Mouse (Mus musculus): ENCODE results near the gene Spem1. TPM values are rescaled to one million over a fixed set of nuclear protein-coding genes. Genes with fewer than 3 reads are reported as not detected.

Gene Spem1
- total and polyA plus RNA-seq, 3 experiments = 0.23 TPM; not detected in 2

- Histone ChIP-seq H3K79me2 (replicated peaks; ENCODE audit: control insufficient read depth, insufficient read depth, low read length) (no peaks in the 10 kb centered on the region), H3K27me3 (ENCODE audit: control insufficient read depth, insufficient read depth, low read length) (no peaks in the 10 kb centered on the region), H3K36me3 (ENCODE audit: control insufficient read depth, insufficient read depth, low read length) (no peaks in the 10 kb centered on the region), H3K4me1 (ENCODE audit: control insufficient read depth, insufficient read depth, low read length) (peaks cover 4% of the 10 kb centered on the region; the same call in 1 of the 2 replicates), H3K9ac (ENCODE audit: low read depth, low read length) (no peak overlapping the region), H3K4me3 (no peak overlapping the region; the same call in 1 of the 2 replicates), H3K27ac (no peak overlapping the region)
- WGBS = 22% methylated on average over 12 of the region's 12 CpGs
- no peak for TF ChIP-seq EP300 (IDR thresholded peaks at IDR 0.05; ENCODE audit: insufficient read depth, low read depth, low read length)
- TF ChIP-seq CTCF (IDR thresholded peaks at IDR 0.05) = no peak
- no peak for TF ChIP-seq POLR2A (IDR thresholded peaks at IDR 0.05; ENCODE audit: insufficient read depth, low read depth, low read length)
- intact Hi-C loops (cut with DNase I) = no loop called here
- DNase-seq = peak; percentile 31 to 40
Observed at GRCm38 (mm10) chr11:69804652-69804940, 17.4 kb downstream of the Spem1 start.

GRCm38 (mm10) chr11:69803786-69804651 is 18.0 kb downstream of the Spem1 start:
- Histone ChIP-seq H3K79me2 (replicated peaks; ENCODE audit: control insufficient read depth, insufficient read depth, low read length) (no peaks in the 10 kb centered on the region), H3K36me3 (ENCODE audit: control insufficient read depth, insufficient read depth, low read length) (no peaks in the 10 kb centered on the region), H3K4me3 (peak overlapping the region; percentile 68), H3K27ac (peak overlapping the region; percentile 73), H3K27me3 (ENCODE audit: control insufficient read depth, insufficient read depth, low read length) (no peaks in the 10 kb centered on the region), H3K9ac (ENCODE audit: low read depth, low read length) (peak overlapping the region; percentile 69), H3K4me1 (ENCODE audit: control insufficient read depth, insufficient read depth, low read length) (peaks cover 4% of the 10 kb centered on the region; the same call in 1 of the 2 replicates)
- DNase-seq = peak; percentile 85 to 88
- intact Hi-C loops (cut with DNase I) = loop anchor here (2.0 kb wide), 4 partner anchors 33 to 73 kb away; partner anchors contain the start of genes Nlgn2 and Polr2a
- WGBS = 1% methylated on average over 60 of the region's 60 CpGs
- TF ChIP-seq POLR2A (IDR thresholded peaks at IDR 0.05; ENCODE audit: insufficient read depth, low read depth, low read length) (no peak), CTCF (IDR thresholded peaks at IDR 0.05) (peak; percentile 94), EP300 (IDR thresholded peaks at IDR 0.05; ENCODE audit: insufficient read depth, low read depth, low read length) (peak; percentile 19; the same call in 1 of the 2 replicates)

- H3K4me3 ChIP-seq = peak overlapping the region; percentile 68
- peaks cover 4% of the 10 kb centered on the region; the same call in 1 of the 2 replicates for H3K4me1 ChIP-seq (ENCODE audit: control insufficient read depth, insufficient read depth, low read length)
- intact Hi-C loops (cut with DNase I) = loop anchor here (2.0 kb wide), 4 partner anchors 33 to 73 kb away; partner anchors contain the start of genes Nlgn2 and Polr2a
- no peak for DNase-seq
- H3K36me3 ChIP-seq (ENCODE audit: control insufficient read depth, insufficient read depth, low read length) = no peaks in the 10 kb centered on the region
- peak overlapping the region; percentile 62 for H3K9ac ChIP-seq (ENCODE audit: low read depth, low read length)
- WGBS = 5% methylated on average over 12 of the region's 12 CpGs
- no peaks in the 10 kb centered on the region for H3K79me2 ChIP-seq (replicated peaks; ENCODE audit: control insufficient read depth, insufficient read depth, low read length)
- no peaks in the 10 kb centered on the region for H3K27me3 ChIP-seq (ENCODE audit: control insufficient read depth, insufficient read depth, low read length)
- TF ChIP-seq POLR2A (IDR thresholded peaks at IDR 0.05; ENCODE audit: insufficient read depth, low read depth, low read length) (no peak), EP300 (IDR thresholded peaks at IDR 0.05; ENCODE audit: insufficient read depth, low read depth, low read length) (no peak), CTCF (IDR thresholded peaks at IDR 0.05) (no peak)
- H3K27ac ChIP-seq = peak overlapping the region; percentile 73
Observed at GRCm38 (mm10) chr11:69803328-69803727, 18.7 kb downstream of the Spem1 start.

- intact Hi-C loops (cut with DNase I) = loop anchor here (2.0 kb wide), 4 partner anchors 34 to 74 kb away; partner anchors contain the start of genes Nlgn2 and Polr2a
- Histone ChIP-seq H3K27ac (peak overlapping the region; percentile 73), H3K9ac (ENCODE audit: low read depth, low read length) (peak overlapping the region; percentile 74), H3K27me3 (ENCODE audit: control insufficient read depth, insufficient read depth, low read length) (no peaks in the 10 kb centered on the region), H3K4me3 (peak overlapping the region; percentile 68), H3K36me3 (ENCODE audit: control insufficient read depth, insufficient read depth, low read length) (no peaks in the 10 kb centered on the region), H3K4me1 (ENCODE audit: control insufficient read depth, insufficient read depth, low read length) (peaks cover 4% of the 10 kb centered on the region; the same call in 1 of the 2 replicates), H3K79me2 (replicated peaks; ENCODE audit: control insufficient read depth, insufficient read depth, low read length) (no peaks in the 10 kb centered on the region)
- under 1% methylated on average over 33 of the region's 33 CpGs for WGBS
- TF ChIP-seq CTCF (IDR thresholded peaks at IDR 0.05) = no peak
- TF ChIP-seq POLR2A (IDR thresholded peaks at IDR 0.05; ENCODE audit: insufficient read depth, low read depth, low read length) = peak; percentile 79
- no peak for TF ChIP-seq EP300 (IDR thresholded peaks at IDR 0.05; ENCODE audit: insufficient read depth, low read depth, low read length)
- DNase-seq = peak; percentile 92 to 95
Observed at GRCm38 (mm10) chr11:69802648-69803105, 19.3 kb downstream of the Spem1 start.

GRCm38 (mm10) chr11:69801379-69801977 is 20.5 kb downstream of the Spem1 start, which contains the start of gene Fgf11:
TSS of gene Fgf11 (minus strand) at chr11:69801857.
- peak within 1 kb of the TSS; percentile 74 for H3K9ac ChIP-seq (ENCODE audit: low read depth, low read length)
- 4% methylated on average over 33 of the region's 33 CpGs for WGBS
- peaks cover 4% of the 10 kb centered on the region; the same call in 1 of the 2 replicates for H3K4me1 ChIP-seq (ENCODE audit: control insufficient read depth, insufficient read depth, low read length)
- no peaks in the 10 kb centered on the region for H3K27me3 ChIP-seq (ENCODE audit: control insufficient read depth, insufficient read depth, low read length)
- peak within 1 kb of the TSS; percentile 73 for H3K27ac ChIP-seq
- intact Hi-C loops (cut with DNase I) = no loop called here
- H3K79me2 ChIP-seq (replicated peaks; ENCODE audit: control insufficient read depth, insufficient read depth, low read length) = no peaks in the 10 kb centered on the region
- H3K4me3 ChIP-seq = peak within 1 kb of the TSS; percentile 68
- TF ChIP-seq EP300 (IDR thresholded peaks at IDR 0.05; ENCODE audit: insufficient read depth, low read depth, low read length) (no peak), POLR2A (IDR thresholded peaks at IDR 0.05; ENCODE audit: insufficient read depth, low read depth, low read length) (no peak), CTCF (IDR thresholded peaks at IDR 0.05) (no peak)
- H3K36me3 ChIP-seq (ENCODE audit: control insufficient read depth, insufficient read depth, low read length) = no peaks in the 10 kb centered on the region
- DNase-seq = no peak
